Mouse (Mus musculus): ENCODE data around the gene Gstt4.

DNA sequence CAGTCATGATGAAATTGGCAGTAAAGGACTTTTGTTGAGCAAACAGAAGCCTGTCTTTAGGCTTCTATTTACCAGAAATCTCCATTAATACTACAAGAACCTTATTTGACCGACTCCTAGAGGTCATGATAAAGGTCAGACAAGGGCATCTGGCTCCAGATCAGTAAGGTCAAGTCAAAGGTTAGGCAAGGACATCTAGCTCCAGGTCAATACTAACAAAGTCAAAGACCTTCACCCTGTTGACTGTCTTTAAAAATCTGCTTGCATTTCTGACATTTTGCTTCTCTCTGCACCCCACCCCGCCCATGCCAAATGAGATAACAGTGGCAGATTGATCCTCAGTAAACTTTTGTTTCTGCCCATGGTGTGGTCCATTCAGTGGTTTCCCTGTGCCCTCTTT, 18.1 kb downstream of the Gstt4 start:
- TF ChIP-seq CTCF (IDR thresholded peaks at IDR 0.05; ENCODE audit: control insufficient read depth, insufficient read depth, low read length) = no peak
- TF ChIP-seq POLR2A (IDR thresholded peaks at IDR 0.05; ENCODE audit: borderline replicate concordance, control insufficient read depth, low read depth, low read length) = no peak
